Mouse (Mus musculus): ENCODE results near the gene Picalm.

Gene Picalm

DNA sequence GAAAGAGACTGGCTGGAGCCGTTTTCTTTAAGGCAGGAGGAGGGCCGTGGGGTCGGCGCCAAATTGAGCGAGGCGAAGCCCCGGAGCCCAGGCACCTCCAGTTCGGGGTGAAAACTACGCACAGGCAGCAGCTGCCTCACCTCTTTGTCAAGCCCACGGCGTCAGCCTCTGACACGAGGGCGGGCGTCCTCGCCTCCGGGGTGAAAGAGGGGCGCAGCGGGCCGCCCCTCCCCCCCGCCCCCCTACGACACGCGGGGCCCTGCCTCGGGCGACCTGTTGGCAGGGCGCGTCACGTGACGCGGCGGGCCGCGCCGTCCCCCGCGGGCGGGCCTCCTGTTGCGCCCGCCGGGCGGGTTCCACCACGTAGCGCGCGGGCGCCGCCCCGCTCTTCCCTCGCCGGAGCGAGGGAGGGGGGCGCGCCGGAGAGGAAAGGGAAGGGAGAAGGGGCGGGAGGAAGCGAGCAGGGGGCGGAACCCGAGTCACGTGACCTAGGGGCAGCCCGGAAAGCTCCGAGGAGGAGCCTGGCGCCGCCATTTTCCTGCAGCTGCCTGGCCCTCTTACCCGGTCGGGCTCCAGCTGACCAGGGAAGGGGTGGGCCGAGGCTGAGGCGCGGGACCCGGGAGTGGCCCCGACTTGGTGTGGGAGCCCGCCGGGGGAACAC, at the start of gene Picalm:
TSS of gene Picalm (plus strand) at position 482 of the 661 bp plus-strand sequence.
- DNase-seq = peak; percentile 99

DNA sequence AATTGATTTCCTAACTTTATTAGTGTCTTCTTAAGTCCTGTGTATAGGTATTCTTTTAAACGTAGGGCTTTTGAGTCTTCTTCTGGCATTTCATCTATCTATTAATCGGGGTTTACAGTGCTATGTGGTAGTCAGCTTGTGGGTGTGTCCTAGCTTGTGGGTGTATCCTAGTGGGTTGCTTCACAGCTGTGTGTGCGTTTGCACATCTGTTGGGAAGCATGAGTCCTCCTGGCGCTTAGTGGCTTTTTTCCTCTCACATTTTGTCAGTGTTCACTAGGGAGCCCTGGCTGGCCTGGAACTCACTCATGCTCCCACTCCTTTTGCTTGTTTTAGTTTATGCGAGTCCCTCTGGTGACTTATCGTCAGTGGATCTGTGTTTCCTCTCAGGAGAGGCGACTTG, 46.2 kb upstream of the Picalm start:
- no peak for DNase-seq

DNA sequence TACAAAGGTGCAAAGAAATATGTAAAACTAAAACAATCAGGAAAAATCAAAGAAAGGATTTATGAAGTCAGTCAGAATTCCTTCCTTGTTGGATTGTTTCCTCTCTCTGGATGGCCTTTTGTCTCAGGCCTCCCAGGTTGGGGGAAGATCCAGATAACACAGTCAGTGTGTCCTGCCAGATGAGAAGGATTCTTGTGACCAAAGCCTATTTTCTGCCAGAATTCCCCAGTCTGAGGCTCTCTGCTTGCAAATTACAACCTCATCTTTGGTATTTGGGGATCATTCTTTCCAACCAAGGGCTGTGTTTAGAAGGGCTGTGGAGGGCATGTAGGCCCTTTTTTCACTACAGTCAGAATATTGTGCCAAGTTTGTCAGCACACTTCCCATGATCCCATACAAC, 45.5 kb upstream of the Picalm start:
- DNase-seq = no peak

DNA sequence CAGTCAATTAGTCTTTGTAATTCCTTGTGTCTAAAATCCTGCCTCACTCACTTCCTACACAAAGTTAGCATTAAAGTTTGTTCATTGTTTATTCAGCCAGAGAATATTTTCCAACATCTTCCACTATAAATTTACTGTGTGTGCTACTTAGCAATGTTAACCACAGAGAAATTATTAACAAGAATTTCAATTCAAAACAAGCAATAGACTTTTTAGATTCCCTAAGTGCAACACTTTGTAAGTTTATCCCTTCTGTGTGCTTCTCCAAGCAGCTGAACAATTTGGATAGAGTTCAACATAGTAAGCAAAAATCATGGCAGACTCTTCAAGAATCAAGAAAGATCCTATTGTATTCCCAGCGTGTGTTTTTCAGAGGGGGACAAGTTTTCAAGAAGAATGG, 44.3 kb upstream of the Picalm start:
- no peak for DNase-seq

DNA sequence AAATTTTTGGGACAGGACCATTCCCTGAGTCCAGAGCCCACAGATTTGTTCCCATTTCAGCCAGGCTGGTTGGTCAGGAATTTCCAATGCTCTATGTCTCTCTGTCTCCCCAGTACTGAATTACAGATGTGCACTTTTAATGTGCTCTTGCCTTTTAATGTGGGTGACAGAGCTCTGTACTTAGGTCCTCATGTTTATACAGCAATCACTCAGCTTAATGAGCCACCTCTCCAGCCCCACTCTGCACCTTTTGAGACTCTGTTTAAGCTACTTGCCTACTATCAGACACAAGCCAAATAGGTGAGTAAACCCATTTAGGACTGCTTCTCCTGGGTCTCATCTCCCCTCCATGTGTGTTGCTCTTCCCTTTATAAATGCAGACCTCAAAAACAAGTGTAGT, 43.2 kb upstream of the Picalm start:
- DNase-seq = no peak

DNA sequence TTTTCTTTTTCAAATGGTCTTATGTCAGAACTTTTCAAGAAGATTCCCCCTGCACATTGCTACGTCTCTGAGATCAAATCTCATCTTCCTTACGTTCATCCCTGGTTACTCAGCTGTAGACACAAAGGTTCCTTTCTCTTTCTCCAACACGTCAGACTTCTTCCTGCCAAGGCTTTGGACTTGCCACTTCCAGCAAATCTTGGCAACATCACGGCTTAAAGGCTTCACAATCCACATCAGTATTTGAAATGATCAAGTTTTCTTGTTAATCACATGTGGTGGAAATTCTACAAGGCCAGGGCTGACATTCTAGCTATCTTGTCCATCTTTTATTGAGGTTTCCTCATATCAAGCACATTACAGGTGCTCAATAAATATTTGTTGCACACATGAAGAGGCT, 39.0 kb upstream of the Picalm start:
- DNase-seq = no peak

DNA sequence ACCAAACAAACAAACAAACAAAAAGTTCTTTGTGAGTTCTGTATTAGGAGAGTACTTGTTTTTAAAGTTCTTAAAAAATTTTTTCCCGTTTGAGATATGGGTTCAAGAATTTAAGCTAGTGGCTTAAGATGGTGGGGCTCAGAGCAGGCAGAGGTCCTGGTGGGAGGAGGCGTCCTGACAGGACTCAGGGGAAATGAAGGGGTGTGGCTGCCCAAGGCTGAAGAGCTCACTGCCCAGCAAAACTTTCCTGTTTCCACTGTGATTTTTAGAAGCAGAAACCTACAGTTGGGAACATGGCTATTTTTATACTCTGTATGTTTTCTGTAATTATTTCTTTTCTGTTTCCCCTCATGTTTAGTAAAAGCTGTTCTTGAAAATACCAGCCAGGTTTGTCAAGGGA, 38.3 kb upstream of the Picalm start:
- no peak for DNase-seq

DNA sequence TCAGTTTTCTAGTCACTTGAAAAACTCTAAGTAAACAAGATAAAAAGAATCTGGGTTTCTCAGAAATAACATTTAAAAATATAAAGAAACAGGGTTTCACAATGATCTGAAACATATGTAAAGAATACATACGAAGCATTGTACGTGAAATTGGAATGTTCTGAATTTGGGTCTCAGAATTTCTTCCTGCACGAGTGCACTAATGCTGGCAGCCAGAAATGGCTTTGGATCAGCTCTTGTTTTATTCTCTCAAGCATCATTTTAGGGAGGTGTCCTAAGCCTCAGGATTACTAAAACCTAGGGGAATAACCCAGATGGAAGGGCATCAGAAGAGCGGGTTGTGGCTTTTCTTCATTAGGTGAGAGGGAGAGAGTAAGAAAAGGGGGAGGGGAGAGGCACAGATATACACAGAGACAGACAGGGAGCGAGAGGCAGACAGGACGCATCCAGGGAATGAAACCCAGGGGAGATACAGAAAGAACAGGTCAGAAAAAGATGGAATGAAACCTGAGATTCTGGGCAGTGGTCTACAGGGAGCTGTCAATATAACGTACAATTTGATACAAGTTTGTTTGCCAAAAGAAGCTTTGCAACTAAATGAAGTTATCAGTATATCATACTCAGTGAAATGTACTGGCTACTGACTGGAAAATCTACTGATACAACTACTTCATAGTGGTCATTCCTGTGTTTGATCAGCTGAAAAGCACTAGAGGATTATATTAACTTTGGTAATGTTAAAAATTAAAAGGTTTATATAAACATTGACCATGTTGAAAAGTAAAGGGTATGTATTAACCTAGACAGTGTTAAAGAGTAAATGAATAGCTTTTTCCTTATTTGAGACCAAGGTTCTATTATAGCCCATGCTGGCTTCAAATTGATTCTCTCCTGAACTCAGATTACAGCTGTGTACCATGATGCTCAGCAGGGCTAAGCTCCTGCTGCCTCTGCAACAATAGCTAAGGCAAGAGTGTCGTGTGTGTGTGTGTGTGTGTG, 37.3 kb upstream of the Picalm start:
- no peak for DNase-seq

DNA sequence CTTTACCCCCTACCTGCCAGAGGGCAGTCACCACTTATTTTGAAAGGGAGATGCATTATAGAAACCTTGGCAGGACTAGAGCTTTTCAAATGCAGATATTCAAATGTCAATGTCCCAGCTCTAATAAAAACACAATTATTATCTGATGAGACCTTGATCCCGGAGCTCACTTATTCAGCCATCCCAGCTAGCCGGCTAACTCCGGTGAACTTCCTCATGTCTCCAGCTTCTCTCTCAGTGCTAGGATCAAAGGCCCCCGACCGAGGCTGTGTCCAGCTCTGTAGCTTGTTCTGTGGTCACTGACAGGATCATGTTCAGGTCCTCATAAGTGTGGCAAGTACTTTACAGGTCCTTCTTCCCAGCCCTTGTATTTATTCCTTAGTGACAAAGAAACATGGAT, 34.9 kb upstream of the Picalm start:
- DNase-seq = no peak

DNA sequence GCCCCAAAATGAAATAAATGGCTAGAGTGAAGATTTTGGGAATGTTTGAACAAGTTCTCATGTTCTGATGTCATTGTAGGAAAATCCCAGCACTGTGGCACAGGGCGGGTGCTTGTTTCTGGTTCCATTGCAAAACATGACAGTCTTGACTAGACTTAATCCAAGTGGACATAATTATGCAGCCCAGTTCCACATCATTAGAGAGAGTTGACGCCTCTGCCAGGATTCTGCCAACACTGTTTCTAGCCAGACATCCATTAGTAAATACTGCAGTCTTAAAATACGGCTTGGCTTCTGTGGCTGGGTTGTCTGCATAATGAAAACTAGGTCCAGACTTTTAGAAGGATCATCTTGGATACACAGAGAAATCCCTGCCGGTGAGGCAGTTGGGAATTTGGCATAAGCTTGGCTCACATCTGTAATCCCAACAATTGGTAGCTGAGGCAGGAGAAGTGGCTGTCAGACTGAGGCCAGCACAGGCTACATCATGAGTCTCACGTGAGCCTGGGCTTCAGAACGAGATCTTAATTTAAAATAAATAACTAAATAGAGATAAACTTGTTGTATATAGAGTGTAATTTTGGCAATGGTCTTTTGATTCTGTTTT, 34.1 kb upstream of the Picalm start:
- DNase-seq = peak; percentile 59

DNA sequence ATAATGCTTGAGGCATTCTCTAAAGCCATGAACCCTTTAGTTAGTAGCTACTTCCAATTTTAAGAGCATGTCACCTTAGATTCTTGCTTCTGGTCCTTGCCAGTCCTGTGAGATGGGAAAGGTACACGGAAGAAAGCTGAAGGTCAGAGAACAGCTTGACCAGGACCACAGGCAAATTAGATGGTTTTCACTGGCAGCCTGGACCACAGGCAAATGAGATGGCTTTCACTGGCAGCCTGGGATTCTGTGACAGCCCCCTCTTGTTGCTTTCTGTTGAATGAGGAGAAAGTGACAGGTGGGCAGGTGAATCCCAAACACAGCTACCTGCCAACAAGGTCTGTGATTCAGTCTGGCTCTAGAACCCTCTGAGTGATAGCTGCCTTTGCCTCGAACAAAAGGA, 33.4 kb upstream of the Picalm start:
- DNase-seq = no peak

DNA sequence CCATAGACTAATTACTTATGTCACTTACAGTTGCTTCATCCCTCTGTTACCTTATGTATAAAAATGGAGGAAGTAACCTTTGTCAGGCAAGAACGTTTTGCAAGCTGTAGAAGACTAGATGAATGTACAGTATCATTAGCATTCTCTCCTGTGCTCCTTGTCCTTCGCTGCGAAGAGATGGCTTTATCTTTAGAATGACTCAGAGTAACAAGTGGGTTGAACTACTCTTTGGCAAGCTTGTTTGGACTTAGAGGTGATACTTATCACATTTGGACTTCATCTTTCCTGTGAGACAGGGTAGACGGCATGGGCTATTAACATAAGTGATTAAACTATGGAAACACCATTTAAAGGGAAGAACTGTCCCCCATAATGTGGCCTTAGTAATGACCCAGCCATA, 31.8 kb upstream of the Picalm start:
- no peak for DNase-seq

DNA sequence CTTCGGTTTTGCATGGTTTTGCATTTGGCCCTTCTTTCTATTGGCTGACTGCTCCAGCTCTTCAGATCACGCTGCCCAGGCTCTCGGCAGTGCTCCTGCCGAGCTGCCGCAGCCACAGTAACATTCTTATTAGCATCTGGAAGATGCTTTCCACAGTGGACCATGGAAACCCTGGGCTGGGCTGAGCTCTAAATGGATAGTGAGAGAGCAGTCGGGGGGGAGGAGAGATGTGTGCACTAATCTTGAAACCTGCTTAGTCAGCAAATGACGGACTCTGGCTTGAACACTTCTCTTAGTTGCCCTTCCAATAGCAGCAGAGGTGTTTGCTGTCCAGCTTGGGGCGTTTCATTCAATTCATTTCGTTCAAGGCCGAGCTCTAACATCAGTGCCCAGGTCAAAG, 30.8 kb upstream of the Picalm start:
- DNase-seq = no peak

DNA sequence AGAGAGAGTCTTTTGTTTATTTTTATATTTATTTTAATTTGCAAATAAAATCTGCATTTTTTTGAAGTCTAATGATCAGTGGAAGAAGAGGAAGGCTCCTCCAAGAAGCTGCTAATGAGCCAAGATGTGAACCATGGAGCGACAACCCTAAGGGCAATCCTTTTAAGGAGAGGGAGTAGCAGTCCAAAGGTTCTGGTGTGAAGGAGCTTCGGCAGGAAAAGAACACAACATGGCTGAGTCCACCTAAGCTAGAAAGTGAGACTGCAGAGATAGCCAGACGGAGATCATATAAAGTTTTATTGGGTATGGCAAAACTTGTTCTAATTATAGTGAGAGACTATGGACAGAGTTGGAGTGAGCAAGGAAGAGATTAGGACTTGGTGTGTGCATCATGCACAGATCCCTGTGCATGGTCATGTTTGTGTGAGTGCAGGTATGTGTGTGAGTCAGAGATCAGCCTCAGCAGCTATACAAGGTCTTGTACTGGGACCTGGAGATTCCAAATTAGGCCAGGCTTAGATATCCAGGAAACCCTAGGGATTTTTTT, 29.3 kb upstream of the Picalm start:
- DNase-seq = no peak

DNA sequence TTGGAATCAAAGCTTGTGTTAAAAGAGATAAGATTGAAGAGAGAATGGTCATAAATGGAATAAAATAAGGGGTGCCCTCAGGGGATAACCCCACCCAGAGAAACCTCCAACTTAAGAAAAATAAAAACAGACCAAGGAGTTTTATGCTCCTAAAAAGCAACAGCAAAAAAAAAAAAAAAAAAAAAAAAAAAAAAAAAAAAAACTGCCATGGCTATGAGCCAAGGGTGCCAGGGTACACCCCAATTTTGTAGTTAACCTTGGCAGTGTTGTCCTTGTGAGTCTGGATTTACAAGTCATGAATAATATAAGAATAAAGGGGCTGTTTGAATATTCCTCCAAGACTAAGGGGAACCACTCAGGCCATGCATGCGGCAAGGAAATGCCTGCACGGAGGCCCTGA, 13.9 kb upstream of the Picalm start:
- no peak for DNase-seq

DNA sequence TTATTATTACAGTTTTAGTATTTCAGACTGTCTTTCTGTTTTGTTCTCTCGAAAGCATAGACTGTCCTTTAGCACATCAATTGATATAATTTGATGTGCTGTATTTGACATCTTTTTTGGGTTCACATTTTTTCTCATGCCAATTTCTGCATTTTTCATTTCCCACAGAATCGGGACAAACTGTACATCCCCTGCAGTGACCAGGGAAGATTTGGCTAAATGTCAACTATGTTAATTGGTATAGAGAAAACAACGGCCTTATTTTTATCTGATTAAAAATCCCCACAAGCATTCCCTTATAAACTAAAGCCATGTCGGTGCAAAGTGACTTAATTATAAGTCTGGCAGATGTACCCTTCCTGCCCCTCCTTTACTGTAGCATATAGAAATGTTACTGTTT, 9.9 kb upstream of the Picalm start:
- no peak for DNase-seq

DNA sequence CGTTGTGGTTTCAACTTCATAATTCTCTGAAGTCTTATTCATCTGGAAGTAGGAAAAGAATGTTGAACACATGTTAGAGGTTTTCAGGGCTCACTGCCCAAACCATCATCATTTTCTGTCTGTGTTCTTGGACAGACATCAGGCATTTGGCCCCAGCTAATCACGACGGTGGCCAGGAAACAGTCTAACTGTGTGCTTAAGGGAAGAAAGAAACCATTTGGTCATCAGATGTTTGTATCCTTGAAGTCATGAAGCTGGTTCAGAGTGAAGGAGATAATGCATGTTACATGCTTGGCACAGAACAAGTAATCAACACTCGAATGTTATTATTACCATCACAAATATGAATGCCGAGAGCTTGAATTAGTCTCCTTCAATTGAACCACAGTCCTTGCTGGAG, 5.0 kb upstream of the Picalm start:
- DNase-seq = peak; percentile 65

DNA sequence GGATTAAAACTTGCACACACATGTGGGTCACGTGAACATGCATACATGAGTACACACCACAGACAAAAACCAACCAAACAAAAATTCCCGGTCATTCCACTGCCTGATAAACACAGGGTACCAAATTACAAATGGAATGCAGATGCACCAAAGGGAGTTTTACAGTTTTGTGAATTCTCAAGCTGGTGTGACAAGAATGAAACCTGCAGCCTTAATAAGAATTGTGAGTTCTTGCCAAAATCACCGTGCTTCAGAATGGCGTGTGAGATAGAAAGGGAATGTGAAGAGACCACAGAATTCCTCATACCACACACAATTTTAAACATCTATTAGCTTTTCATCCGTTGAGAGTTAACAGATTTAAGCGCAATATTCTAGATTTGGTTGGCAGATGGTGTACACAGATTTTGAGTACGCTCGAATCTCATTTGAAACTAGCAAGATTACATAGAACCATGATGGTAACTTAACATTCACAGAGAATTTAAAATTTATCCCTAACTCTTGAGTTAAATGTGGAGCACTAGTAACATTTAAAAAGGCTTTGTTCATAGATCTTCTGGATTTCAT, 1.3 kb upstream of the Picalm start:
- no peak for DNase-seq

DNA sequence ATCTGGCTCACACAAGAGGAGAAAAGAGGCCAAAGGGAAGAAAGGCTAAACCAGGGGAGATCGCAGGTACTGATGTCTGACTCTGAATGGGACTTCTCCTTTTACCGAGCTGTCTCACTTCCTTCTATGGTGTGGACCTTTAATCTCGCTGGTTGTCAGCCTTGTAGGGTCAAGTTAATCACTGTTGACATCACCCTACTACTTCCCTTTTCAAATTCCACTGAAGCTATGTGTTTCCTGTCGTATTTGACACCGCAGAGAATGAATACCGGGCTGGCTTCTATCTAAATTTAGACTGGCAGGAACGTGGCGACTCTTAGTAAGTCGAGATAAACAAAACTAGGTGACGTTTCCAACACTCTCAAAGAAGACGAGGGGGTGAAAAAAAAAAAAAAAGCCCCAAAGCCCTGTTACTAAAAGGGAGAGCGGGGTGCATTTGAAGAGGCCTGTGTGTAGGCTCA, 712 bp upstream of the Picalm start:
- DNase-seq = no peak

DNA sequence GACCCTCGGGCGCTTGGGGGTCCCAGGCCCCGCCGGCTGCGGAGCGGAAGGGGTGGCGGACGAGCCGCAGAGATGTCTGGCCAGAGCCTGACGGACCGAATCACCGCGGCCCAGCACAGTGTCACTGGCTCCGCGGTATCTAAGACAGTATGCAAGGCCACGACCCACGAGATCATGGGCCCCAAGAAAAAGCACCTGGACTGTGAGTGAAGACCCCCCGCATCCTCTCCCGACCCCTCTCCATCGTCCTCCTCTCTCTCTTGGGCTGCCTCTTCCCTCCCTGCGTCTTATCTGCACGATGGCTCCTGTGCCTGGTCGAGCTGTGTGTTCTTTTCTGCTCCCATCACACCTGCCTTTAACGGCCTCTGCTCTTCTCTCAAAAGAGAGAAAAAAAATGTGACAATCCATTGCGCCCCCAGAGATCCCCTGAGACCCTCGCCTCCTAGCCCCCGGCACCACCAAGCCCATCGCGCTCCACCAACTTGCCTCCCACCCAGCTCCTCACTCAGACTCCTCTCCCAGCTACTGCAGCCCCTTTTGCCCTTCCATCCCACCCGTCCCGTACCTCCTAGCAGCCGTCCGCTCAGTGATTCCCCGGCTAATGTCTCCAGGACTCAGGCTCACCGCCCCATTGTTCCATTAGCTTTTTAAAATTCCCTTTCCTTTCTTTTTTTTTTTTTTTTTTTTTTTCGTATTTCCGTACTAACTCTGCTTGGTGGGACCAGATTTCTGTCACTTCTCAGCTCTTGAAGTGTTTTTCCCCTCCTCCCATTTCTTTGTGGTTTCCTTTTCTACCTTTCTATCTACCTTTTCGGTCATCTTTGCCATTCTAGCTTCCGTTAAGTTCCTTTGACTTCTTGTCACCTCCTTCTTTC, 725 bp downstream of the Picalm start:
- peak; percentile 30 for DNase-seq

DNA sequence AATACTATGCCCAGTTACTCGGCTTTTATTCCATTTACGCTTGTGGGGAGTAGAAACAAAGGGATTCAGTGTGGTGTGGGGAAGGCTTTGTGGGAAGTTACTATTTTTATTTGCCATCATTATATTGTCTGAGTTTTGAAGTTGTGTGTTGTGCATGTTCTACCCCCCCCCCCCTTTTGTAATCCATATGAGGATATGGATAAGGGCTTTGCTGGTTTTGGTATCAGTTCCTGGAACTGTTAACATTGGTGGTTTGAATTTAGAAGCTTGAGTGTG, 1.3 kb downstream of the Picalm start:
- DNase-seq = no peak

DNA sequence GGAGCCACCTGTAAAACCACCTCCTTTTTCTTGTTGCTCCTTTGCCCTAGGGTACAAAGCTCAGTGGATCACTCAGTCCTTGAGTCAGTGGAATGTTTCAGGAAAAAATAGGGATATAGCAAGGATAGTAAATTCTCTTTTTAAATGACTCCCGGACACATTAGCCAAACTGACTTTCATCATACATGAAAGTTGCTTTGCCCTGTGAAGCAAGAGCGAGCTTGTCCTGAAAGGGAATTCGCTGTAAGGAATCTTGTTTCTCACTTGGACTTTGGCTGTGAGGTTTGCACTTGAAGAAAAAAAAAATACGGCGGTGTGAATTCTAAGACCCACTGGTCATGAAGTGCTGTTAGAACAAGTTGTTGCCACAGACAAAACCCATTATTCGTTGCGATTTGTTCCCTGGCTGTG, 1.8 kb downstream of the Picalm start:
- no peak for DNase-seq
